Mouse (Mus musculus) ES-E14 (cell line): ENCODE data around the gene Btbd1. TPM values are rescaled to one million over a fixed set of nuclear protein-coding genes. Genes with fewer than 3 reads are reported as not detected.

Source experiments
- DNase-seq: peaks from one replicate; pipeline ENCODE4 v3.0.0-alpha.2; 2013; ENCODE audit warnings: low read depth, low spot score
- H3K27ac ChIP-seq: 2 replicates; pipeline ENCODE4 v1.5.1; 2012; ENCODE audit warnings: low read depth, mild to moderate bottlenecking, low read length, moderate library complexity, mixed read lengths; ENCODE audit not compliant: poor library complexity, insufficient read depth, severe bottlenecking
- H3K36me3 ChIP-seq: 2 replicates; pipeline ENCODE4 v1.6.1; 2012; ENCODE audit warnings: mild to moderate bottlenecking, low read length, moderate library complexity, mixed read lengths; ENCODE audit not compliant: control insufficient read depth, poor library complexity, insufficient read depth, severe bottlenecking
- H3K4me1 ChIP-seq, 2 experiments: fragments of 150-350 bp in 1 of 2; sonication (generic) in 1 of 2; 2 replicates each; pipeline ENCODE4 v1.6.1; 2012; ENCODE audit warnings: low read length in 2 of 2, mild to moderate bottlenecking in 1 of 2, mixed read lengths in 1 of 2; ENCODE audit not compliant: control insufficient read depth in 2 of 2, insufficient read depth in 2 of 2, poor library complexity in 1 of 2
- H3K4me3 ChIP-seq, 2 experiments: fragments of 150-350 bp in 1 of 2; sonication (generic) in 1 of 2; 2 replicates each; pipeline ENCODE4 v1.5.1; 2012; ENCODE audit warnings: low read length in 2 of 2, low read depth in 1 of 2, mild to moderate bottlenecking in 1 of 2, mixed read lengths in 1 of 2; ENCODE audit not compliant: insufficient read depth in 1 of 2, poor library complexity in 1 of 2, severe bottlenecking in 1 of 2
- H3K9ac ChIP-seq: 2 replicates; pipeline ENCODE4 v1.6.1; 2012; ENCODE audit warnings: low read depth, mild to moderate bottlenecking, low read length, mixed read lengths; ENCODE audit not compliant: poor library complexity, insufficient read depth, severe bottlenecking
- H3K9me3 ChIP-seq: fragments of 150-350 bp; sonication (generic); 2 replicates; pipeline ENCODE4 v1.6.1; 2012; ENCODE audit warnings: low read depth, mild to moderate bottlenecking, low read length; ENCODE audit not compliant: control insufficient read depth, insufficient read depth
- CHD2 ChIP-seq: IDR thresholded peaks from 2 replicates; pipeline ENCODE4 v1.6.1; 2014; ENCODE audit warnings: mild to moderate bottlenecking, low read depth, low read length, inconsistent platforms
- HCFC1 ChIP-seq: IDR thresholded peaks from 2 replicates; pipeline ENCODE4 v1.6.1; 2012; ENCODE audit warnings: low read length, inconsistent platforms, borderline replicate concordance; ENCODE audit not compliant: insufficient read depth
- MAFK ChIP-seq: IDR thresholded peaks from 2 replicates; pipeline ENCODE4 v1.6.1; 2014; ENCODE audit warnings: mild to moderate bottlenecking, low read depth, low read length, inconsistent platforms; ENCODE audit not compliant: insufficient read depth
- ZC3H11A ChIP-seq: IDR thresholded peaks from 2 replicates; pipeline ENCODE4 v1.6.1; 2012; ENCODE audit warnings: low read depth, mild to moderate bottlenecking, inconsistent platforms, low read length, borderline replicate concordance
- ZNF384 ChIP-seq: IDR thresholded peaks from 2 replicates; pipeline ENCODE4 v1.6.1; 2012; ENCODE audit warnings: low read depth, low read length, inconsistent platforms
- in situ Hi-C, 2 experiments: fragments of 600-800 bp; cut with MboI; formaldehyde crosslinking; loops; one replicate each; pipeline ENCODE4 v1.15.1; 2025; ENCODE audit warnings: low sequenced_read_pairs in 2 of 2, inconsistent platforms in 1 of 2; ENCODE audit not compliant: unreplicated experiment in 2 of 2
- total RNA-seq: library from RNA; depleted of rRNA; stranded (reverse); fragments of 300-350 nt; gene quantifications from 2 replicates; pipeline ENCODE4 v1.2.3, GENCODE M21; 2012; rRNA removed

Gene Btbd1
- total RNA-seq, 1 experiment, result 28.2 TPM

DNA sequence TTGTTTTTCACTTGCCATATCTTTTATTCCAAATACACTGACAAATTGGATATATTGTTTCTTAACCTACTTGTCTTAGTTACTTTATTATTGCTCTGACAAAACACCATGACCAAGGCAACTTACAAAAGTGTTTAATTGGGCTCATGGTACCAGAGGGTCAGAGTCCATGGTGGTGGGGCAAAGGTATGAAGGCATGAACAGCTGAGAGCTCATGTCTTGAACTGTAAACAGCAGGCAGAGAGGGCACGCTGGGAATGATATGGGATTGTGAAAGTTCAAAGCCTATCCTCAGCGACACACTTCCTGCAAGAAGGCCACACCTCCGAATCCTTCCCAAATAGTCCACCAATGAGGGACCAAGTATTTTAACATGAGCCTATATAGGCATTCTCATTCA, 81.3 kb downstream of the Btbd1 start:
- Histone ChIP-seq H3K4me1 (no peaks in the 10 kb centered on the region), H3K36me3 (no peaks in the 10 kb centered on the region), H3K9me3 (no peaks in the 10 kb centered on the region), H3K4me3 (no peak overlapping the region), H3K27ac (no peak overlapping the region), H3K9ac (no peak overlapping the region)
- DNase-seq, result no peak
- in situ Hi-C loops, result no loop called here
- TF ChIP-seq ZC3H11A (no peak), CHD2 (no peak), MAFK (no peak), HCFC1 (no peak), ZNF384 (no peak)

- Histone ChIP-seq H3K9ac (no peak overlapping the region), H3K27ac (no peak overlapping the region), H3K36me3 (no peaks in the 10 kb centered on the region), H3K9me3 (no peaks in the 10 kb centered on the region; the same call in 1 of the 2 replicates), H3K4me3 (no peak overlapping the region), H3K4me1 (no peaks in the 10 kb centered on the region)
- peak; percentile 15 for DNase-seq
- TF ChIP-seq HCFC1 (no peak), MAFK (no peak), CHD2 (no peak), ZC3H11A (no peak), ZNF384 (no peak)
- in situ Hi-C loops, result no loop called here
Observed at GRCm38 (mm10) chr7:81744145-81744544, 85.1 kb downstream of the Btbd1 start.

Other genes with a start within 250 kb of the Btbd1 start
- gene Homer2, start 121.9 kb downstream of the Btbd1 start, total RNA-seq, result 4.4 and 6.5 TPM in 2 replicates
- 15.4 and 23.3 TPM in 2 replicates for gene Ramac, start 66.5 kb downstream of the Btbd1 start, total RNA-seq
- gene 3110040N11Rik, start 40.0 kb downstream of the Btbd1 start, total RNA-seq, result 27.1 and 36.1 TPM in 2 replicates
- not detected in 2 replicates for gene Gm10160, start 26.4 kb upstream of the Btbd1 start, total RNA-seq
- 2.2 and 2.3 TPM in 2 replicates for gene Tm6sf1, start 29.6 kb upstream of the Btbd1 start, total RNA-seq
- 3.1 and 3.7 TPM in 2 replicates for gene Hdgfl3, start 105.0 kb upstream of the Btbd1 start, total RNA-seq
- gene Bnc1, start 162.9 kb upstream of the Btbd1 start, total RNA-seq, result 0.16 and 0.27 TPM in 2 replicates